Mouse (Mus musculus) C2C12 (cell line): ENCODE measurements around the gene Sdr9c7. TPM values are rescaled to one million over a fixed set of nuclear protein-coding genes. Genes with fewer than 3 reads are reported as not detected.

Source experiments
- H3K27me3 ChIP-seq: one replicate; pipeline ENCODE4 v1.6.1; 2011; ENCODE audit not compliant: control insufficient read depth, insufficient read depth, insufficient read length
- H3K36me3 ChIP-seq: one replicate; pipeline ENCODE4 v1.6.1; 2011; ENCODE audit not compliant: control insufficient read depth, insufficient read depth
- H3K4me3 ChIP-seq: one replicate; pipeline ENCODE4 v1.5.1; 2011; ENCODE audit warnings: mild to moderate bottlenecking, control low read depth; ENCODE audit not compliant: poor library complexity, insufficient read depth, severe bottlenecking
- H3K79me2 ChIP-seq: one replicate; pipeline ENCODE4 v1.6.1; 2011; ENCODE audit not compliant: control insufficient read depth, insufficient read depth
- H3K79me3 ChIP-seq: one replicate; pipeline ENCODE4 v1.6.1; 2011; ENCODE audit warnings: low read depth, control low read depth
- H3ac ChIP-seq: one replicate; pipeline ENCODE3; 2011; ENCODE audit warnings: low read depth; ENCODE audit not compliant: control insufficient read depth, insufficient read length
- CEBPB ChIP-seq: IDR thresholded peaks from one replicate; pipeline ENCODE4 v1.6.1; 2011; ENCODE audit warnings: low read depth, mild to moderate bottlenecking, control low read depth, moderate library complexity
- CTCF ChIP-seq: IDR thresholded peaks from one replicate; pipeline ENCODE4 v1.5.1; 2011; ENCODE audit not compliant: control insufficient read depth, insufficient read depth, insufficient read length
- FOSL1 ChIP-seq: IDR thresholded peaks from one replicate; pipeline ENCODE4 v1.8.0; 2011; ENCODE audit warnings: mild to moderate bottlenecking, low read length; ENCODE audit not compliant: poor library complexity, insufficient read depth, severe bottlenecking
- MAX ChIP-seq: IDR thresholded peaks from one replicate; pipeline ENCODE4 v1.6.1; 2011; ENCODE audit warnings: mild to moderate bottlenecking, control low read depth
- MYOD1 ChIP-seq: IDR thresholded peaks from one replicate; pipeline ENCODE4 v1.6.1; 2011; ENCODE audit warnings: low read depth; ENCODE audit not compliant: control insufficient read depth, insufficient read length
- MYOG ChIP-seq: IDR thresholded peaks from one replicate; pipeline ENCODE4 v1.6.1; 2011; ENCODE audit not compliant: control insufficient read depth, insufficient read length; ENCODE audit errors: extremely low read depth
- USF1 ChIP-seq: IDR thresholded peaks from one replicate; pipeline ENCODE4 v1.6.1; 2011; ENCODE audit warnings: low read depth, mild to moderate bottlenecking, control low read depth, moderate library complexity
- polyA plus RNA-seq: library from polyadenylated mRNA; unstranded; fragments of >200 nt; fragmentation: generic; extraction: Trizol; gene quantifications from one replicate; pipeline ENCODE4 v1.2.1, GENCODE M21; 2012; ENCODE audit warnings: missing spikeins

The Sdr9c7 gene
- polyA plus RNA-seq, 1 experiment = not detected

GRCm38 (mm10) chr10:127917651-127918050 is 19.3 kb downstream of the Sdr9c7 start:
- no peaks in the 10 kb centered on the region for H3K79me3 ChIP-seq
- TF ChIP-seq CTCF = no peak
- no peak for TF ChIP-seq MYOG
- TF ChIP-seq USF1 = no peak
- no peak for TF ChIP-seq CEBPB
- TF ChIP-seq MYOD1 = no peak
- no peak for TF ChIP-seq FOSL1
- TF ChIP-seq MAX = no peak
- no peak overlapping the region for H3ac ChIP-seq
- H3K27me3 ChIP-seq = no peaks in the 10 kb centered on the region
- H3K4me3 ChIP-seq = no peak overlapping the region
- no peaks in the 10 kb centered on the region for H3K36me3 ChIP-seq
- H3K79me2 ChIP-seq = no peaks in the 10 kb centered on the region

GRCm38 (mm10) chr10:127922241-127922640 is 23.9 kb downstream of the Sdr9c7 start:
- no peaks in the 10 kb centered on the region for H3K27me3 ChIP-seq
- no peak for TF ChIP-seq USF1
- TF ChIP-seq CTCF = no peak
- no peak for TF ChIP-seq MYOD1
- no peak for TF ChIP-seq MAX
- no peak for TF ChIP-seq MYOG
- no peak for TF ChIP-seq FOSL1
- TF ChIP-seq CEBPB = no peak
- H3K79me3 ChIP-seq = no peaks in the 10 kb centered on the region
- H3K4me3 ChIP-seq = no peak overlapping the region
- H3K36me3 ChIP-seq = no peaks in the 10 kb centered on the region
- H3K79me2 ChIP-seq = no peaks in the 10 kb centered on the region
- no peak overlapping the region for H3ac ChIP-seq

- no peaks in the 10 kb centered on the region for H3K27me3 ChIP-seq
- no peak for TF ChIP-seq MYOD1
- TF ChIP-seq MAX = no peak
- TF ChIP-seq FOSL1 = no peak
- TF ChIP-seq USF1 = no peak
- TF ChIP-seq CTCF = no peak
- no peak for TF ChIP-seq MYOG
- no peak for TF ChIP-seq CEBPB
- no peak overlapping the region for H3ac ChIP-seq
- H3K79me2 ChIP-seq = no peaks in the 10 kb centered on the region
- no peaks in the 10 kb centered on the region for H3K79me3 ChIP-seq
- no peaks in the 10 kb centered on the region for H3K36me3 ChIP-seq
- H3K4me3 ChIP-seq = no peak overlapping the region
These were observed 24.7 kb downstream of the Sdr9c7 start for GRCm38 (mm10) chr10:127923024-127923423.

- H3K36me3 ChIP-seq = no peaks in the 10 kb centered on the region
- H3K27me3 ChIP-seq = no peaks in the 10 kb centered on the region
- TF ChIP-seq USF1 = no peak
- TF ChIP-seq MYOD1 = peak; percentile 86
- no peak for TF ChIP-seq MAX
- H3ac ChIP-seq = no peak overlapping the region
- no peaks in the 10 kb centered on the region for H3K79me2 ChIP-seq
- H3K79me3 ChIP-seq = no peaks in the 10 kb centered on the region
- H3K4me3 ChIP-seq = no peak overlapping the region
These were observed 26.5 kb downstream of the Sdr9c7 start for GRCm38 (mm10) chr10:127924597-127925378.

GRCm38 (mm10) chr10:127927737-127928136 is 29.4 kb downstream of the Sdr9c7 start:
- no peaks in the 10 kb centered on the region for H3K36me3 ChIP-seq
- TF ChIP-seq MAX = no peak
- TF ChIP-seq CTCF = no peak
- TF ChIP-seq MYOG = no peak
- TF ChIP-seq MYOD1 = peak; percentile 60
- peak; percentile 25 for TF ChIP-seq FOSL1
- TF ChIP-seq USF1 = no peak
- TF ChIP-seq CEBPB = no peak

More at GRCm38 (mm10) chr10:127927737-127928136, 29.4 kb downstream of the Sdr9c7 start:
- Histone ChIP-seq H3K79me2 (no peaks in the 10 kb centered on the region), H3ac (no peak overlapping the region), H3K27me3 (no peaks in the 10 kb centered on the region), H3K4me3 (no peak overlapping the region), H3K79me3 (no peaks in the 10 kb centered on the region)
